Mouse (Mus musculus) bone marrow, adult 2 months (tissue): Measurements from ENCODE around the gene Lbx2.

Source experiments
- CTCF ChIP-seq: fragments of 200-500 bp; IDR thresholded peaks from 2 replicates; pipeline ENCODE4 v1.5.1; 2011; ENCODE audit warnings: low read length, control low read depth; ENCODE audit not compliant: control insufficient read depth, insufficient read depth
- POLR2A ChIP-seq: fragments of 200-500 bp; IDR thresholded peaks from 2 replicates; pipeline ENCODE4 v1.6.1; 2011; ENCODE audit warnings: low read depth, mild to moderate bottlenecking, control low read depth, low read length, borderline replicate concordance; ENCODE audit not compliant: control insufficient read depth

- TF ChIP-seq CTCF (no peak), POLR2A (no peak)
Measured at GRCm38 (mm10) chr6:83136881-83137575, 50.9 kb downstream of the Lbx2 start.
